Mouse (Mus musculus) layer of hippocampus, postnatal 25 days (tissue): ENCODE results near the gene Fgf15. TPM values are rescaled to one million over a fixed set of nuclear protein-coding genes. Genes with fewer than 3 reads are reported as not detected.

ENCODE experiments used
- total RNA-seq, 2 experiments: library from RNA; stranded (reverse); gene quantifications; 2 replicates each; pipeline ENCODE4 v1.2.3; 2021

The Fgf15 gene
- total RNA-seq, 2 experiments from 2014 or later = not detected

Other genes with a start within 250 kb of the Fgf15 start
- gene Ano1, start 144.6 kb upstream of the Fgf15 start, total RNA-seq = 1 to 10 TPM; 2.4 to 4.6 TPM
- not detected for gene Fgf3, start 58.4 kb upstream of the Fgf15 start, total RNA-seq
- not detected for gene Fgf4, start 49.2 kb upstream of the Fgf15 start, total RNA-seq
- gene LTO1, start 18.6 kb downstream of the Fgf15 start, total RNA-seq = 10 to 100 TPM; 23.7 to 25.8 TPM
- gene Ccnd1, start 43.4 kb downstream of the Fgf15 start, total RNA-seq = 10 to 100 TPM; 52.4 to 53.8 TPM